Mouse (Mus musculus): ENCODE measurements at regions not wholly inside any gene's neighbourhood (a gene's known extent, or its start where the extent isn't known, plus 50 kb on each side); places are given as distances from the start of the nearest gene placed in this dataset.
A peak's percentile ranks its signal among the peaks of the same experiment; 100 is the strongest.

DNA sequence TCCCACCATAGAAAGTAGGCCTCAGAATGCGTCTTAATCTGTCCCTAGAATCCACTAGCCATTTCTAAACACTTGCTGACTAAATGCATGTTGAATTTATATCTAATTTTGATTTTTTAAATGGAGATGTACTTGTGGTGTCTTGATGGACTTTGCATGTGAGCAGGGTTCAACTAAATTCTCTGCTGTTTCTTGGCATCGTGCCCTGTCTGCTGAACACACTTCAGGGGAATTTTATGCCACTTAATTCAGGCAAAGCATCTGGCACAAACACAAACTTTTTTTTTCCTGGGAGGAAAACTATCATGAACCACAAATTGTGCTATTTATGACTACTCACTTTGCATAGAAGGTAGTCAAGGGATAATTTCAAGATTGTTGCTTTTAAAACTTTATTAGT lies 87.7 kb downstream of the Stc2 start:
- peak; percentile 9 for DNase-seq
- intact Hi-C loops (cut with DNase I) = no loop called here

GRCm38 (mm10) chr11:31248467-31248866 lies 66.2 kb upstream of the Gm17332 start:
- peak; percentile 66 for DNase-seq
- intact Hi-C loops (cut with DNase I) = loop anchor here (5.0 kb wide), 2 partner anchors 369 to 699 kb away; no protein-coding TSS in a partner anchor
